Mouse (Mus musculus) kidney, adult 2 months (tissue): ENCODE results near the gene Asxl1. TPM values are rescaled to one million over a fixed set of nuclear protein-coding genes. Genes with fewer than 3 reads are reported as not detected.
"Not testable (repeated sequence)": the region's sequence is repeated elsewhere in the genome, so short reads cannot be mapped to it uniquely, and the experiment has no call there.

Experiments
- DNase-seq: peaks from one replicate; pipeline ENCODE4 v3.0.0; 2021
- H3K27ac ChIP-seq: fragments of 200-500 bp; 2 replicates; pipeline ENCODE4 v1.5.1; 2012; ENCODE audit warnings: low read depth, low read length, control low read depth, inconsistent platforms; ENCODE audit not compliant: insufficient read depth
- H3K27me3 ChIP-seq: fragments of 200-500 bp; replicated peaks from 2 replicates; pipeline ENCODE4 v1.6.1; 2012; ENCODE audit warnings: mild to moderate bottlenecking, moderate library complexity, low read length, inconsistent platforms; ENCODE audit not compliant: control insufficient read depth, insufficient read depth
- H3K36me3 ChIP-seq: fragments of 200-500 bp; 2 replicates; pipeline ENCODE4 v1.6.1; 2012; ENCODE audit warnings: mild to moderate bottlenecking, moderate library complexity, low read length, inconsistent platforms; ENCODE audit not compliant: control insufficient read depth, insufficient read depth
- H3K4me1 ChIP-seq: fragments of 200-500 bp; 2 replicates; pipeline ENCODE4 v1.6.1; 2011; ENCODE audit warnings: low read length; ENCODE audit not compliant: control insufficient read depth, insufficient read depth
- H3K4me3 ChIP-seq: fragments of 200-500 bp; 2 replicates; pipeline ENCODE4 v1.5.1; 2011; ENCODE audit warnings: mild to moderate bottlenecking, low read depth, low read length, control low read depth; ENCODE audit not compliant: insufficient read depth
- CTCF ChIP-seq: fragments of 200-500 bp; conservative IDR thresholded peaks from 2 replicates; pipeline ENCODE4 v1.5.1; 2011; ENCODE audit warnings: low read depth, mild to moderate bottlenecking, control low read depth, low read length, moderate library complexity, mixed read lengths; ENCODE audit not compliant: insufficient read depth, insufficient read length
- POLR2A ChIP-seq: fragments of 200-500 bp; IDR thresholded peaks from one replicate; pipeline ENCODE4 v1.6.1; 2011; ENCODE audit warnings: low read depth, low read length, control low read depth
- WGBS: fragments of 180-500 bp; shearing (Covaris S2); methylation state at CpG from one replicate; pipeline ENCODE4 v1.1.7; 2018; 5-methylcytosine and 5-hydroxymethylcytosine counted together
- polyA plus RNA-seq: library from polyadenylated mRNA; depleted of rRNA; stranded (reverse); fragments of >200 nt; gene quantifications from 2 replicates; pipeline ENCODE4 v1.2.3, GENCODE M21; 2012

Asxl1 gene
- polyA plus RNA-seq, 1 experiment, result 10.0 TPM

GRCm38 (mm10) chr2:153354648-153355047 is 9.0 kb downstream of the Asxl1 start:
- DNase-seq, result no peak
- WGBS, result 68% methylated on average over 2 of the region's 2 CpGs
- Histone ChIP-seq H3K4me3 (no peak overlapping the region), H3K4me1 (peaks cover 17% of the 10 kb centered on the region; the same call in 1 of the 2 replicates), H3K27ac (no peak overlapping the region), H3K36me3 (peaks cover 4% of the 10 kb centered on the region), H3K27me3 (no peaks in the 10 kb centered on the region)
- no peak for TF ChIP-seq CTCF
- TF ChIP-seq POLR2A, result no peak

GRCm38 (mm10) chr2:153356784-153357183 is 11.2 kb downstream of the Asxl1 start:
- H3K4me3 ChIP-seq, result no peak overlapping the region
- no peaks in the 10 kb centered on the region for H3K4me1 ChIP-seq
- no peaks in the 10 kb centered on the region for H3K27me3 ChIP-seq
- 89% methylated on average over 4 of the region's 4 CpGs for WGBS
- H3K36me3 ChIP-seq, result peaks cover 4% of the 10 kb centered on the region
- no peak overlapping the region for H3K27ac ChIP-seq
- no peak for DNase-seq
- TF ChIP-seq POLR2A, result no peak
- no peak for TF ChIP-seq CTCF

- no peak for DNase-seq
- WGBS, result 94% methylated on average over 1 of the region's 1 CpGs
- Histone ChIP-seq H3K36me3 (peaks cover 4% of the 10 kb centered on the region), H3K27ac (no peak overlapping the region), H3K4me3 (no peak overlapping the region), H3K27me3 (no peaks in the 10 kb centered on the region), H3K4me1 (no peaks in the 10 kb centered on the region)
- TF ChIP-seq POLR2A (no peak), CTCF (no peak)
These were observed 15.6 kb downstream of the Asxl1 start for GRCm38 (mm10) chr2:153361101-153361710.

GRCm38 (mm10) chr2:153364531-153364930 is 18.9 kb downstream of the Asxl1 start:
- not testable (repeated sequence) for H3K27me3 ChIP-seq, H3K4me3 ChIP-seq, H3K27ac ChIP-seq, H3K4me1 ChIP-seq, H3K36me3 ChIP-seq
- 68% methylated on average over 14 of the region's 14 CpGs for WGBS
- DNase-seq, result peak; percentile 63

GRCm38 (mm10) chr2:153370871-153371270 is 25.2 kb downstream of the Asxl1 start:
- no peak for DNase-seq
- Histone ChIP-seq H3K27ac (no peak overlapping the region), H3K4me3 (no peak overlapping the region), H3K27me3 (no peaks in the 10 kb centered on the region), H3K36me3 (peaks cover 3% of the 10 kb centered on the region; the same call in 1 of the 2 replicates), H3K4me1 (peaks cover 10% of the 10 kb centered on the region)
- TF ChIP-seq POLR2A (no peak), CTCF (no peak)

GRCm38 (mm10) chr2:153375380-153375779 is 29.8 kb downstream of the Asxl1 start:
- Histone ChIP-seq H3K4me3 (no peak overlapping the region), H3K4me1 (peaks cover 15% of the 10 kb centered on the region), H3K27me3 (no peaks in the 10 kb centered on the region), H3K27ac (peak overlapping the region; percentile 38; the same call in 1 of the 2 replicates), H3K36me3 (no peaks in the 10 kb centered on the region)
- TF ChIP-seq CTCF, result no peak
- WGBS, result 49% methylated on average over 2 of the region's 2 CpGs
- no peak for DNase-seq

GRCm38 (mm10) chr2:153380479-153380878 is 34.9 kb downstream of the Asxl1 start:
- WGBS, result 97% methylated on average over 1 of the region's 1 CpGs
- peaks cover 6% of the 10 kb centered on the region for H3K4me1 ChIP-seq
- no peak overlapping the region for H3K27ac ChIP-seq
- no peak overlapping the region for H3K4me3 ChIP-seq
- H3K36me3 ChIP-seq, result peaks cover 2% of the 10 kb centered on the region; the same call in 1 of the 2 replicates
- no peaks in the 10 kb centered on the region for H3K27me3 ChIP-seq
- no peak for DNase-seq
- TF ChIP-seq POLR2A, result no peak
- TF ChIP-seq CTCF, result no peak
